Mouse (Mus musculus): ENCODE data around the gene Irf3. TPM values are rescaled to one million over a fixed set of nuclear protein-coding genes. Genes with fewer than 3 reads are reported as not detected.

Irf3 gene
- polyA plus RNA-seq, 1 experiment from 2014 or later = 55.7 TPM

DNA sequence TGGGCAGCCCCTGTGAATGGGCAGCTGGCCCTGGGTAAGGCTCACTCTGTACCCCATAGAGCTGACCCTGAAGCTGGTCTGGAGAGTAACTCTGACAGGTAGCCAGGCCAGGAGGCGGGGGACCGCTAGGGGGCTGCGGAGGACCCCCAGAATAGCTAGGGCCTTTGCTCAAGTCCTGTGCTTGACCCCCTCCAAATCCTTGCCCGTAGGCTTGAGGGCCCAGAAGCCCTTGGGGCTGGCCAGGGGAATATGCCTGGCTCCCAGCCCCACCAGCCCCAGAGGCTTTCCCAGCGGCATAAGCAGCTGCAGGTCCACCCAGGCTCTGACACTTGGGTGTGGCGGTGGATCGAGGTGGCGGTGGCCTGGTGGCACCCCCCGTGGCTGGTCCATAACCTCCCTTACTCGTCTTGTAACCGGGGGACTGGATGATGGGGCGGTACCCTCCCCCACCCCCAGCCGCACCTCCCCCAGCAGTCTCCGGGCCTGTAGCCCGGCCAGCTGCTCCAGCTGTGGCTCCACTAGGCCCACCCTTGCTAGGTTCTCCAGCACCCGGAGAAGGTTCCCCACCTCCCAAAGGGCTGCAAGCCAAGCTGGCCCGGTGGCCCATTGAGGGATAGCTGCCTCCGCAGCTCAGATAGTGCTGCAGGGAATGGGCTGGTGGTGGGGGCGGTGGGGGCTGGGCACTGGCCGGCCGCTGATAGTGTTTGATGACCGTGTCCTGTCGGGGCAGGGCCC, 51.6 kb downstream of the Irf3 start:
- no peak for TF ChIP-seq EP300 (optimal IDR thresholded peaks at IDR 0.05)
- TF ChIP-seq CTCF (IDR thresholded peaks at IDR 0.05; ENCODE audit: low read depth) = no peak
- Histone ChIP-seq H3K27me3 (ENCODE audit: control insufficient read depth, insufficient read depth, low read length) (no peaks in the 10 kb centered on the region), H3K4me1 (replicated peaks; ENCODE audit: control insufficient read depth, insufficient read depth) (0 out of 2 replicates have a peak, but pooled peaks cover 4% of the 10 kb centered on the region), H3K27ac (replicated peaks) (no peak overlapping the region), H3K4me3 (ENCODE audit: low read depth, low read length) (no peak overlapping the region), H3K9ac (ENCODE audit: low read length) (no peak overlapping the region), H3K36me3 (ENCODE audit: control insufficient read depth, insufficient read depth, low read length) (peaks cover 29% of the 10 kb centered on the region), H3K4me2 (replicated peaks; ENCODE audit: low read depth) (no peak overlapping the region), H3K9me3 (ENCODE audit: control insufficient read depth, low read length) (no peaks in the 10 kb centered on the region)
- ATAC-seq (ENCODE audit: low FRiP score, low TSS enrichment) (no peak), DNase-seq (ENCODE audit: low spot score) (peak; percentile 12)
- WGBS = 87% methylated on average over 23 of the region's 23 CpGs

DNA sequence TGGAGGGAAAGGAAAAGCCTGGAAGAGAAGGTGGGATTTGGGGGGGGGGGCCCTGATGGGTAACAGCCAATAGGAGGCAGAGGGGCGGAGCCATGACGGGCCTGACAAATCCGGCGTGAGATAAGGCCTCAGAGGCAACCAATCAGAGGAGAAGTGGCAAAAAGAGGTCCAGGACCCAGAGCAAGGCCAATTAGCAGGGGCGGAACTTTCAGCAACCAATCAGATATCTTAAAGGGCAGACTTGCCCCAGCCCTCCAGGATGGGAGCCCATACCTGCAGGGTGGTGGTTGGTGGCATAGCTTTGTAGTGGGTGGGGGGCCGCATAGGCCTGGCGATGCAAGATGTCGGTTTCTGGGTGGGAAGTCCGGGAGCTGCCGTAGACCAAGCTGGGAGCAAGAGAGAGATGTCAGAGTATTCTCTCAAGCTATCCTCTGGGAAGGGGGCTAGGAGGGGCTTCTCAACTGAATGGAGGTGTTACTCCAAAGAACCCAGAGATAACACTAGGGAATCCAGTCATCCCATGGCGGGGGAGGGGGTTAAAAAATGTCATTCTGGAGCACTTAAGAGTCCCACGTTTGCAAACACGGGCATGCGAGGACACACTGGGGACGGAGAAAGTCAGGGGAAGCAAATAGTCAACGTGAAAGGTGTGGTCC, 53.6 kb downstream of the Irf3 start:
- TF ChIP-seq CTCF (IDR thresholded peaks at IDR 0.05; ENCODE audit: low read depth) (0 out of 2 replicates have a peak, but pooled peaks have one; percentile 0), EP300 (optimal IDR thresholded peaks at IDR 0.05) (no peak)
- Histone ChIP-seq H3K27me3 (ENCODE audit: control insufficient read depth, insufficient read depth, low read length) (no peaks in the 10 kb centered on the region), H3K27ac (replicated peaks) (peak overlapping the region; percentile 97), H3K4me2 (replicated peaks; ENCODE audit: low read depth) (peak overlapping the region; percentile 99), H3K9ac (ENCODE audit: low read length) (no peak overlapping the region), H3K4me1 (replicated peaks; ENCODE audit: control insufficient read depth, insufficient read depth) (0 out of 2 replicates have a peak, but pooled peaks cover 4% of the 10 kb centered on the region), H3K9me3 (ENCODE audit: control insufficient read depth, low read length) (no peaks in the 10 kb centered on the region), H3K36me3 (ENCODE audit: control insufficient read depth, insufficient read depth, low read length) (peaks cover 23% of the 10 kb centered on the region), H3K4me3 (ENCODE audit: low read depth, low read length) (peak overlapping the region; percentile 83)
- WGBS = 10% methylated on average over 16 of the region's 16 CpGs
- ATAC-seq (ENCODE audit: low FRiP score, low TSS enrichment) = no peak
- DNase-seq (ENCODE audit: low spot score) = peak; percentile 79

- ATAC-seq (ENCODE audit: low FRiP score, low TSS enrichment) (no peak), DNase-seq (ENCODE audit: low spot score) (no peak)
- no peaks in the 10 kb centered on the region for H3K27me3 ChIP-seq (ENCODE audit: control insufficient read depth, insufficient read depth, low read length)
- no peaks in the 10 kb centered on the region for H3K9me3 ChIP-seq (ENCODE audit: control insufficient read depth, low read length)
- WGBS = 5% methylated on average over 13 of the region's 13 CpGs
- H3K27ac ChIP-seq (replicated peaks) = peak overlapping the region; percentile 97
- peak overlapping the region; percentile 99 for H3K4me2 ChIP-seq (replicated peaks; ENCODE audit: low read depth)
- peak overlapping the region; percentile 83 for H3K4me3 ChIP-seq (ENCODE audit: low read depth, low read length)
- H3K36me3 ChIP-seq (ENCODE audit: control insufficient read depth, insufficient read depth, low read length) = peaks cover 18% of the 10 kb centered on the region
- no peak for TF ChIP-seq EP300 (optimal IDR thresholded peaks at IDR 0.05)
- no peak for TF ChIP-seq CTCF (IDR thresholded peaks at IDR 0.05; ENCODE audit: low read depth)
- H3K9ac ChIP-seq (ENCODE audit: low read length) = peak overlapping the region; percentile 87
- 0 out of 2 replicates have a peak, but pooled peaks cover 4% of the 10 kb centered on the region for H3K4me1 ChIP-seq (replicated peaks; ENCODE audit: control insufficient read depth, insufficient read depth)
Observed at GRCm38 (mm10) chr7:45051601-45051974, 54.1 kb downstream of the Irf3 start.

Small RNA genes within 50 kb of the gene (microRNA-seq; reads per million reads assigned to microRNA genes)
- gene Mir7054 = not detected

Other genes starting within 250 kb of the Irf3 start
- gene Vrk3, start 249.2 kb upstream of the Irf3 start, polyA plus RNA-seq (2015; fragmentation: Nextera tagmentation; extraction: Ambion mirVana) = 21.7 and 22.3 TPM in 2 replicates
- gene Zfp473, start 246.6 kb upstream of the Irf3 start, polyA plus RNA-seq (2015; fragmentation: Nextera tagmentation; extraction: Ambion mirVana) = 0.30 and 0.42 TPM in 2 replicates
- 33.4 and 34.9 TPM in 2 replicates for gene Nup62, start 181.6 kb upstream of the Irf3 start, polyA plus RNA-seq (2015; fragmentation: Nextera tagmentation; extraction: Ambion mirVana)
- 0.69 and 0.75 TPM in 2 replicates for gene Il4i1, start 181.3 kb upstream of the Irf3 start, polyA plus RNA-seq (2015; fragmentation: Nextera tagmentation; extraction: Ambion mirVana)
- 7.3 and 7.7 TPM in 2 replicates for gene Atf5, start 181.0 kb upstream of the Irf3 start, polyA plus RNA-seq (2015; fragmentation: Nextera tagmentation; extraction: Ambion mirVana)
- gene Akt1s1, start 148.7 kb upstream of the Irf3 start, polyA plus RNA-seq (2015; fragmentation: Nextera tagmentation; extraction: Ambion mirVana) = 70.8 and 75.2 TPM in 2 replicates
- 45.4 and 48.0 TPM in 2 replicates for gene Tbc1d17, start 148.6 kb upstream of the Irf3 start, polyA plus RNA-seq (2015; fragmentation: Nextera tagmentation; extraction: Ambion mirVana)
- gene Pnkp, start 140.5 kb upstream of the Irf3 start, polyA plus RNA-seq (2015; fragmentation: Nextera tagmentation; extraction: Ambion mirVana) = 23.5 and 25.7 TPM in 2 replicates
- 159 and 179 TPM in 2 replicates for gene Ptov1, start 127.9 kb upstream of the Irf3 start, polyA plus RNA-seq (2015; fragmentation: Nextera tagmentation; extraction: Ambion mirVana)
- gene Med25, start 104.9 kb upstream of the Irf3 start, polyA plus RNA-seq (2015; fragmentation: Nextera tagmentation; extraction: Ambion mirVana) = 64.4 and 75.3 TPM in 2 replicates
- 13.1 and 15.6 TPM in 2 replicates for gene Fuz, start 101.6 kb upstream of the Irf3 start, polyA plus RNA-seq (2015; fragmentation: Nextera tagmentation; extraction: Ambion mirVana)
- gene Ap2a1, start 68.2 kb upstream of the Irf3 start, polyA plus RNA-seq (2015; fragmentation: Nextera tagmentation; extraction: Ambion mirVana) = 29.3 and 33.9 TPM in 2 replicates
- 0.08 TPM in 1 of 2 replicates, not detected in the other for gene Tsks, start 54.4 kb upstream of the Irf3 start, polyA plus RNA-seq (2015; fragmentation: Nextera tagmentation; extraction: Ambion mirVana)
- gene Cpt1c, start 22.8 kb upstream of the Irf3 start, polyA plus RNA-seq (2015; fragmentation: Nextera tagmentation; extraction: Ambion mirVana) = 5.6 and 7.3 TPM in 2 replicates
- gene Prmt1, start 11.1 kb upstream of the Irf3 start, polyA plus RNA-seq (2015; fragmentation: Nextera tagmentation; extraction: Ambion mirVana) = 181 and 185 TPM in 2 replicates
- 23.0 and 23.4 TPM in 2 replicates for gene Bcl2l12, start 1.1 kb downstream of the Irf3 start, polyA plus RNA-seq (2015; fragmentation: Nextera tagmentation; extraction: Ambion mirVana)
- 14.9 and 18.6 TPM in 2 replicates for gene Scaf1, start 18.7 kb downstream of the Irf3 start, polyA plus RNA-seq (2015; fragmentation: Nextera tagmentation; extraction: Ambion mirVana)
- gene Rras, start 20.3 kb downstream of the Irf3 start, polyA plus RNA-seq (2015; fragmentation: Nextera tagmentation; extraction: Ambion mirVana) = 81.5 and 87.2 TPM in 2 replicates
- gene Prr12, start 55.2 kb downstream of the Irf3 start, polyA plus RNA-seq (2015; fragmentation: Nextera tagmentation; extraction: Ambion mirVana) = 3.4 and 3.8 TPM in 2 replicates
- gene Nosip, start 64.8 kb downstream of the Irf3 start, polyA plus RNA-seq (2015; fragmentation: Nextera tagmentation; extraction: Ambion mirVana) = 43.0 and 44.1 TPM in 2 replicates
- gene Prrg2, start 65.0 kb downstream of the Irf3 start, polyA plus RNA-seq (2015; fragmentation: Nextera tagmentation; extraction: Ambion mirVana) = 33.6 and 37.4 TPM in 2 replicates
- gene Rcn3, start 94.6 kb downstream of the Irf3 start, polyA plus RNA-seq (2015; fragmentation: Nextera tagmentation; extraction: Ambion mirVana) = 157 and 176 TPM in 2 replicates
- gene Fcgrt, start 106.2 kb downstream of the Irf3 start, polyA plus RNA-seq (2015; fragmentation: Nextera tagmentation; extraction: Ambion mirVana) = 76.1 and 76.9 TPM in 2 replicates
- gene Rps11, start 126.8 kb downstream of the Irf3 start, polyA plus RNA-seq (2015; fragmentation: Nextera tagmentation; extraction: Ambion mirVana) = 1,142 and 1,191 TPM in 2 replicates
- gene Rpl13a, start 131.1 kb downstream of the Irf3 start, polyA plus RNA-seq (2015; fragmentation: Nextera tagmentation; extraction: Ambion mirVana) = 1,442 and 1,485 TPM in 2 replicates
- 0.17 and 1.1 TPM in 2 replicates for gene Gm45713, start 138.6 kb downstream of the Irf3 start, polyA plus RNA-seq (2015; fragmentation: Nextera tagmentation; extraction: Ambion mirVana)
- gene Flt3l, start 138.8 kb downstream of the Irf3 start, polyA plus RNA-seq (2015; fragmentation: Nextera tagmentation; extraction: Ambion mirVana) = 2.2 and 2.3 TPM in 2 replicates
- gene Pih1d1, start 156.7 kb downstream of the Irf3 start, polyA plus RNA-seq (2015; fragmentation: Nextera tagmentation; extraction: Ambion mirVana) = 48.8 and 49.0 TPM in 2 replicates
- gene Aldh16a1, start 156.9 kb downstream of the Irf3 start, polyA plus RNA-seq (2015; fragmentation: Nextera tagmentation; extraction: Ambion mirVana) = 24.6 and 25.6 TPM in 2 replicates
- gene Slc17a7, start 166.3 kb downstream of the Irf3 start, polyA plus RNA-seq (2015; fragmentation: Nextera tagmentation; extraction: Ambion mirVana) = 0.07 TPM in 1 of 2 replicates, not detected in the other
- gene Gfy, start 181.9 kb downstream of the Irf3 start, polyA plus RNA-seq (2015; fragmentation: Nextera tagmentation; extraction: Ambion mirVana) = not detected in 2 replicates
- not detected in 2 replicates for gene Pth2, start 183.3 kb downstream of the Irf3 start, polyA plus RNA-seq (2015; fragmentation: Nextera tagmentation; extraction: Ambion mirVana)
- gene Ccdc155, start 207.2 kb downstream of the Irf3 start, polyA plus RNA-seq (2015; fragmentation: Nextera tagmentation; extraction: Ambion mirVana) = 0.07 and 0.13 TPM in 2 replicates
- gene Dkkl1, start 214.5 kb downstream of the Irf3 start, polyA plus RNA-seq (2015; fragmentation: Nextera tagmentation; extraction: Ambion mirVana) = 48.4 TPM in 2 replicates
- 26.8 and 29.5 TPM in 2 replicates for gene Tead2, start 218.1 kb downstream of the Irf3 start, polyA plus RNA-seq (2015; fragmentation: Nextera tagmentation; extraction: Ambion mirVana)
- gene Cd37, start 241.5 kb downstream of the Irf3 start, polyA plus RNA-seq (2015; fragmentation: Nextera tagmentation; extraction: Ambion mirVana) = 1.5 and 1.8 TPM in 2 replicates
- 0.07 and 0.18 TPM in 2 replicates for gene Slc6a16, start 243.4 kb downstream of the Irf3 start, polyA plus RNA-seq (2015; fragmentation: Nextera tagmentation; extraction: Ambion mirVana)

Data from stomach, postnatal 0 days (tissue).